Mouse (Mus musculus): ENCODE results near the gene Gstm1. TPM values are rescaled to one million over a fixed set of nuclear protein-coding genes. Genes with fewer than 3 reads are reported as not detected.

The Gstm1 gene
- polyA plus RNA-seq, 2 experiments from 2014 or later = 2.8 to 3.4 TPM

DNA sequence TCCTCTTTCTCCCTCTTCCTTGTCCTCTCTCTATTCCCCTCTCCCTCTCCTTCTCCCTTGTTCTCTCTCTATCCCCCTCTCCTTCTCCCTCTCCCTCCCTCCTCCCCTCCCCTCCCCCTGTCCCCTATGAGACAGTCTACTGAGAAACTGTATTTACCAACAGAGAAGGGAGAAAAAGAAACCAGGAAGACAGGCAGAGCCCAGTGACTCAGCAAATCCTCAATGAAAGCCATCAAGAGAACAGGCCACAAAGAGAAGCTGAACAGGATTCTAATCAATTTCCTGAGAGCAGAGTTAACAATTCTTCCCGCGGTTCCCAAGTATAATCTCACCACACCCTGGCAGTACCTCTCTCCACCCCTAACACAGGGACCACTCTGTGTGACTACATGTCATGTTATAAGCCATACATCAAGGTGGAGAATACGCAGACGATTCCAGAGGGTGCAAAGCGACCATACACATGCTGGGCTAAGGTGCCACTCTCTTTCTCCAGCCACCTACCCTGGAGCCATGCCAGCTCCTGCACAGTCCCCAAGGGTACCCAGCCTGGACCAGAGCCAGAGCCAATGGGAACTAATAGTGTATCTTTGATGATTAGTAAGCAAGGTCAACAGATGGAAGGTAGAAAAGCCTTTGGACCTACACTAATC is 53.0 kb downstream of the Gstm1 start:
- no peak for ATAC-seq

GRCm38 (mm10) chr3:107964026-107964425 is 53.7 kb downstream of the Gstm1 start:
- no peak for ATAC-seq

Other genes with a start within 250 kb of the Gstm1 start
- not detected for gene Eps8l3, start 140.7 kb downstream of the Gstm1 start, polyA plus RNA-seq (2017; shearing (Covaris generic))
- 1 to 10 TPM in 1 of 2 experiments, not detected in 1; 1.4 TPM for gene Gstm5, start 122.2 kb downstream of the Gstm1 start, polyA plus RNA-seq (2017; shearing (Covaris generic))
- 1 to 10 TPM; 1.4 to 2.1 TPM for gene Gstm7, start 86.2 kb downstream of the Gstm1 start, polyA plus RNA-seq (2017; shearing (Covaris generic))
- not detected for gene Gstm6, start 74.2 kb downstream of the Gstm1 start, polyA plus RNA-seq (2017; shearing (Covaris generic))
- not detected for gene Gstm3, start 48.7 kb downstream of the Gstm1 start, polyA plus RNA-seq (2017; shearing (Covaris generic))
- gene Gstm2, start 31.5 kb downstream of the Gstm1 start, polyA plus RNA-seq (2017; shearing (Covaris generic)) = not detected
- 1 to 10 TPM; 4.4 to 5.7 TPM for gene Gstm4, start 26.9 kb upstream of the Gstm1 start, polyA plus RNA-seq (2017; shearing (Covaris generic))
- gene Ampd2, start 68.7 kb upstream of the Gstm1 start, polyA plus RNA-seq (2017; shearing (Covaris generic)) = 10 to 100 TPM; 22.4 to 48.3 TPM
- gene Gnat2, start 74.8 kb upstream of the Gstm1 start, polyA plus RNA-seq (2017; shearing (Covaris generic)) = not detected
- gene Gnai3, start 128.2 kb upstream of the Gstm1 start, polyA plus RNA-seq (2017; shearing (Covaris generic)) = 10 to 100 TPM; 95.0 to 98.5 TPM
- gene Gpr61, start 136.9 kb upstream of the Gstm1 start, polyA plus RNA-seq (2017; shearing (Covaris generic)) = under 1 TPM in 1 of 2 experiments, not detected in 1; 0.15 TPM
- gene Amigo1, start 168.4 kb upstream of the Gstm1 start, polyA plus RNA-seq (2017; shearing (Covaris generic)) = under 1 TPM; 0.32 to 0.54 TPM
- 1 to 10 TPM; 7.7 to 8.8 TPM for gene Cyb561d1, start 183.2 kb upstream of the Gstm1 start, polyA plus RNA-seq (2017; shearing (Covaris generic))
- 1 to 10 TPM; 4.9 to 8.5 TPM for gene Atxn7l2, start 193.0 kb upstream of the Gstm1 start, polyA plus RNA-seq (2017; shearing (Covaris generic))
- under 1 TPM in 1 of 2 experiments, not detected in 1; 0.08 TPM for gene Sypl2, start 208.7 kb upstream of the Gstm1 start, polyA plus RNA-seq (2017; shearing (Covaris generic))
- gene Psma5, start 239.0 kb upstream of the Gstm1 start, polyA plus RNA-seq (2017; shearing (Covaris generic)) = 100 to 1,000 TPM; 180 to 185 TPM